Mouse (Mus musculus) ovary, postnatal 14 days (tissue): ENCODE results near the gene Hsd11b1.
A peak's percentile ranks its signal among the peaks of the same experiment; 100 is the strongest.

ENCODE experiments used
- DNase-seq: peaks from one replicate; pipeline ENCODE4 v3.0.0; 2022; ENCODE audit warnings: low spot score

The Hsd11b1 gene

GRCm38 (mm10) chr1:193242863-193243262 lies 21.0 kb downstream of the Hsd11b1 start:
- no peak for DNase-seq

GRCm38 (mm10) chr1:193242238-193242637 lies 21.6 kb downstream of the Hsd11b1 start:
- peak; percentile 72 for DNase-seq

GRCm38 (mm10) chr1:193241436-193241835 lies 22.4 kb downstream of the Hsd11b1 start:
- no peak for DNase-seq

- DNase-seq, result no peak
These were observed 25.4 kb downstream of the Hsd11b1 start for GRCm38 (mm10) chr1:193238426-193238825.

- DNase-seq, result no peak
These were observed 28.9 kb downstream of the Hsd11b1 start for GRCm38 (mm10) chr1:193234930-193235329.

- DNase-seq, result no peak
These were observed 29.7 kb downstream of the Hsd11b1 start for GRCm38 (mm10) chr1:193234130-193234645.

GRCm38 (mm10) chr1:193232732-193233131 lies 31.1 kb downstream of the Hsd11b1 start:
- DNase-seq, result no peak

GRCm38 (mm10) chr1:193230935-193231334 lies 32.9 kb downstream of the Hsd11b1 start:
- DNase-seq, result no peak

- DNase-seq, result no peak
These were observed 33.3 kb downstream of the Hsd11b1 start for GRCm38 (mm10) chr1:193230531-193230930.

- DNase-seq, result no peak
These were observed 34.3 kb downstream of the Hsd11b1 start for GRCm38 (mm10) chr1:193229570-193229969.

GRCm38 (mm10) chr1:193227537-193227936 lies 36.3 kb downstream of the Hsd11b1 start:
- DNase-seq, result no peak

GRCm38 (mm10) chr1:193226724-193227522 lies 37.0 kb downstream of the Hsd11b1 start:
- DNase-seq, result no peak

- no peak for DNase-seq
These were observed 37.8 kb downstream of the Hsd11b1 start for GRCm38 (mm10) chr1:193226114-193226513.

GRCm38 (mm10) chr1:193225531-193225930 lies 38.3 kb downstream of the Hsd11b1 start:
- DNase-seq, result no peak

- no peak for DNase-seq
These were observed 43.5 kb downstream of the Hsd11b1 start for GRCm38 (mm10) chr1:193220408-193220807.

GRCm38 (mm10) chr1:193216000-193216399 lies 47.9 kb downstream of the Hsd11b1 start:
- DNase-seq, result no peak

- DNase-seq, result no peak
These were observed 49.8 kb downstream of the Hsd11b1 start for GRCm38 (mm10) chr1:193214053-193214452.

GRCm38 (mm10) chr1:193211371-193211770 lies 52.5 kb downstream of the Hsd11b1 start:
- DNase-seq, result no peak

GRCm38 (mm10) chr1:193208178-193208577 lies 55.7 kb downstream of the Hsd11b1 start:
- peak; percentile 25 for DNase-seq

GRCm38 (mm10) chr1:193207503-193207902 lies 56.4 kb downstream of the Hsd11b1 start, which contains the start of gene Lamb3:
Gene Lamb3 (plus strand): TSS chr1:193207699.
- no peak for DNase-seq

GRCm38 (mm10) chr1:193205431-193205830 lies 58.4 kb downstream of the Hsd11b1 start:
- DNase-seq, result no peak

GRCm38 (mm10) chr1:193203821-193204220 lies 60.1 kb downstream of the Hsd11b1 start:
- no peak for DNase-seq

- DNase-seq, result no peak
These were observed 62.5 kb downstream of the Hsd11b1 start, which contains the start of gene Traf3ip3 for GRCm38 (mm10) chr1:193201383-193201778. Gene Traf3ip3 (minus strand): TSS chr1:193201703.
